Mouse (Mus musculus) CH12.LX (cell line): ENCODE measurements around the gene Primpol. TPM values are rescaled to one million over a fixed set of nuclear protein-coding genes. Genes with fewer than 3 reads are reported as not detected.

ENCODE experiments used
- DNase-seq: peaks from one replicate; pipeline ENCODE4 v3.0.0-alpha.2; 2013; ENCODE audit errors: extremely low read depth
- H3K27ac ChIP-seq: 2 replicates; pipeline ENCODE4 v1.5.1; 2012; ENCODE audit warnings: low read depth, mild to moderate bottlenecking, control low read depth, moderate library complexity; ENCODE audit not compliant: insufficient read depth
- H3K27me3 ChIP-seq: replicated peaks from 2 replicates; pipeline ENCODE3; 2012; ENCODE audit warnings: inconsistent platforms
- H3K36me3 ChIP-seq, 2 experiments: replicated peaks in 1 of 2; 2 replicates each; pipeline versions ENCODE3 to v1.6.1; 2012; ENCODE audit warnings: inconsistent platforms in 1 of 2, low read length in 1 of 2, mild to moderate bottlenecking in 1 of 2, mixed read lengths in 1 of 2, moderate library complexity in 1 of 2; ENCODE audit not compliant: control insufficient read depth in 1 of 2, insufficient read depth in 1 of 2
- H3K4me1 ChIP-seq, 2 experiments: 2 replicates each; pipeline ENCODE4 v1.6.1; 2012; ENCODE audit warnings: inconsistent platforms in 1 of 2, moderate library complexity in 1 of 2; ENCODE audit not compliant: insufficient read depth in 2 of 2, control insufficient read depth in 1 of 2
- H3K4me2 ChIP-seq: 2 replicates; pipeline ENCODE4 v1.6.1; 2012; ENCODE audit warnings: low read depth, mild to moderate bottlenecking, control low read depth; ENCODE audit not compliant: poor library complexity, insufficient read depth, severe bottlenecking
- H3K4me3 ChIP-seq, 3 experiments: fragments of 150-350 bp in 1 of 3; sonication (generic) in 1 of 3; replicated peaks in 1 of 3; 2 replicates each; pipeline versions ENCODE3 to v1.5.1; 2011 to 2012; ENCODE audit warnings: low read depth in 2 of 3, low read length in 2 of 3, mild to moderate bottlenecking in 2 of 3, moderate library complexity in 2 of 3, control low read depth in 1 of 3, improper control_type of control experiment in 1 of 3, inconsistent platforms in 1 of 3, mixed read lengths in 1 of 3; ENCODE audit not compliant: poor library complexity in 1 of 3
- H3K79me2 ChIP-seq: replicated peaks from 2 replicates; pipeline ENCODE4 v1.6.1; 2012; ENCODE audit warnings: mild to moderate bottlenecking, moderate library complexity; ENCODE audit not compliant: control insufficient read depth, poor library complexity, insufficient read depth, severe bottlenecking; ENCODE audit errors: extremely low read depth
- H3K9ac ChIP-seq: 2 replicates; pipeline ENCODE4 v1.6.1; 2012; ENCODE audit warnings: low read depth, mild to moderate bottlenecking, control low read depth, moderate library complexity; ENCODE audit not compliant: insufficient read depth
- H3K9me3 ChIP-seq: replicated peaks from 2 replicates; pipeline ENCODE3; 2012; ENCODE audit warnings: low read length, inconsistent platforms, mixed read lengths
- CTCF ChIP-seq, 2 experiments: IDR thresholded peaks in 1 of 2; conservative IDR thresholded peaks in 1 of 2; 2 replicates each; pipeline ENCODE4 v1.5.1; 2011 to 2012; ENCODE audit warnings: low read depth in 2 of 2, low read length in 2 of 2, improper control_type of control experiment in 1 of 2, inconsistent platforms in 1 of 2, mild to moderate bottlenecking in 1 of 2, moderate library complexity in 1 of 2
- ELF1 ChIP-seq: IDR thresholded peaks from 2 replicates; pipeline ENCODE4 v1.6.1; 2014; ENCODE audit warnings: low read depth, mild to moderate bottlenecking, inconsistent platforms, low read length, improper control_type of control experiment
- EP300 ChIP-seq: IDR thresholded peaks from 2 replicates; pipeline ENCODE4 v1.6.1; 2011; ENCODE audit warnings: low read length, improper control_type of control experiment
- ETS1 ChIP-seq: conservative IDR thresholded peaks from 2 replicates; pipeline ENCODE4 v1.6.1; 2012; ENCODE audit warnings: low read depth, mild to moderate bottlenecking, inconsistent platforms, low read length, improper control_type of control experiment, moderate library complexity
- GABPA ChIP-seq: IDR thresholded peaks from 2 replicates; pipeline ENCODE4 v1.6.1; 2012; ENCODE audit warnings: low read depth, low read length, improper control_type of control experiment, inconsistent platforms; ENCODE audit not compliant: insufficient replicate concordance
- MAX ChIP-seq: IDR thresholded peaks from 2 replicates; pipeline ENCODE4 v1.6.1; 2011; ENCODE audit warnings: low read length, improper control_type of control experiment
- MAZ ChIP-seq: IDR thresholded peaks from 2 replicates; pipeline ENCODE4 v1.6.1; 2012; ENCODE audit warnings: low read depth, mild to moderate bottlenecking, inconsistent platforms, low read length, improper control_type of control experiment, moderate library complexity
- NELFE ChIP-seq: IDR thresholded peaks from 2 replicates; pipeline ENCODE4 v1.6.1; 2011; ENCODE audit warnings: low read depth, low read length, improper control_type of control experiment
- PAX5 ChIP-seq: IDR thresholded peaks from 2 replicates; pipeline ENCODE4 v1.6.1; 2012; ENCODE audit warnings: low read length, inconsistent platforms, mixed read lengths
- POLR2AphosphoS2 ChIP-seq: IDR thresholded peaks from 2 replicates; pipeline ENCODE4 v1.6.1; 2011; ENCODE audit warnings: low read depth, low read length, improper control_type of control experiment
- RAD21 ChIP-seq: IDR thresholded peaks from 2 replicates; pipeline ENCODE4 v1.6.1; 2011; ENCODE audit warnings: low read depth, mild to moderate bottlenecking, low read length, improper control_type of control experiment, moderate library complexity
- SIN3A ChIP-seq: IDR thresholded peaks from 2 replicates; pipeline ENCODE4 v1.6.1; 2012; ENCODE audit warnings: low read length, improper control_type of control experiment, inconsistent platforms
- SMC3 ChIP-seq: IDR thresholded peaks from 2 replicates; pipeline ENCODE4 v1.6.1; 2011; ENCODE audit warnings: low read depth, low read length, improper control_type of control experiment
- UBTF ChIP-seq: IDR thresholded peaks from 2 replicates; pipeline ENCODE4 v1.6.1; 2012; ENCODE audit warnings: low read depth, mild to moderate bottlenecking, inconsistent platforms, low read length, improper control_type of control experiment, moderate library complexity
- ZC3H11A ChIP-seq: IDR thresholded peaks from 2 replicates; pipeline ENCODE4 v1.6.1; 2012; ENCODE audit warnings: low read depth, mild to moderate bottlenecking, inconsistent platforms, low read length, improper control_type of control experiment
- ZKSCAN1 ChIP-seq: IDR thresholded peaks from 2 replicates; pipeline ENCODE4 v1.6.1; 2012; ENCODE audit warnings: low read depth, inconsistent platforms, low read length, improper control_type of control experiment, borderline replicate concordance
- ZMIZ1 ChIP-seq: IDR thresholded peaks from 2 replicates; pipeline ENCODE4 v1.6.1; 2012; ENCODE audit warnings: low read depth, mild to moderate bottlenecking, inconsistent platforms, low read length, improper control_type of control experiment
- dilution Hi-C: fragments of 300-500 bp; cut with MboI; formaldehyde crosslinking; loops from 2 replicates; pipeline ENCODE4 v1.14.3; 2020; ENCODE audit warnings: low sequenced_read_pairs; ENCODE audit not compliant: extremely low pct_unique_long_range_greater_than_20kb, extremely low pct_ligation_motif_present
- in situ Hi-C: fragments of 300-500 bp; cut with MboI; formaldehyde crosslinking; loops from 3 replicates; pipeline ENCODE4 v1.14.3; 2019; ENCODE audit warnings: low sequenced_read_pairs, low pct_ligation_motif_present, low pct_unique_long_range_greater_than_20kb, mixed read lengths
- polyA plus RNA-seq: library from polyadenylated mRNA; unstranded; fragments of >175 nt; gene quantifications from 2 replicates; pipeline ENCODE4 v1.2.1, GENCODE M21; 2012; ENCODE audit warnings: low read depth; ENCODE audit not compliant: insufficient read length
- total RNA-seq, 2 experiments: library from RNA; depleted of rRNA; stranded (reverse); fragments of 300-350 nt in 1 of 2; fragments of >200 nt in 1 of 2; gene quantifications; 2 replicates each; pipeline ENCODE4 v1.2.3; 2012 to 2014

The Primpol gene
- total and polyA plus RNA-seq, 3 experiments: 12.4 to 17.8 (median 15.3) TPM

GRCm38 (mm10) chr8:46550058-46550457 is 67.0 kb downstream of the Primpol start (continued):
- TF ChIP-seq MAX (peak; percentile 60; the same call in 1 of the 2 replicates), SIN3A (peak; percentile 79), GABPA (no peak), ELF1 (peak; percentile 43; the same call in 1 of the 2 replicates), CTCF (conservative IDR thresholded peaks at IDR 0.05 in 1 of 2, IDR thresholded peaks at IDR 0.05 in 1 of 2; ENCODE audit: low read depth in 2 of 2, low read length in 2 of 2) (no peak), EP300 (peak; percentile 41; the same call in 1 of the 2 replicates), POLR2AphosphoS2 (no peak), ETS1 (peak; percentile 65), PAX5 (no peak), UBTF (no peak), MAZ (0 out of 2 replicates have a peak, but pooled peaks have one; percentile 73)
- TF ChIP-seq, all 38 proteins: peak for 14

GRCm38 (mm10) chr8:46547245-46547644 is 69.8 kb downstream of the Primpol start:
- H3K36me3 ChIP-seq: no peaks in the 10 kb centered on the region
- no peaks in the 10 kb centered on the region for H3K9me3 ChIP-seq
- peaks cover 4 to 36% of the 10 kb centered on the region in 2 experiments for H3K4me1 ChIP-seq
- no peak overlapping the region for H3K9ac ChIP-seq
- no peak for TF ChIP-seq ZKSCAN1
- TF ChIP-seq SIN3A: no peak
- no peak for TF ChIP-seq NELFE
- no peak for TF ChIP-seq MAZ
- no peak for TF ChIP-seq ZMIZ1
- peak; percentile 88 for TF ChIP-seq ZC3H11A
- TF ChIP-seq RAD21: peak; percentile 97
- peak; percentile 58 to 95; a peak in 3 of 4 replicates for TF ChIP-seq CTCF (conservative IDR thresholded peaks at IDR 0.05 in 1 of 2, IDR thresholded peaks at IDR 0.05 in 1 of 2; ENCODE audit: low read depth in 2 of 2, low read length in 2 of 2)
- peak; percentile 95 for TF ChIP-seq SMC3
- TF ChIP-seq, all 38 proteins: peak for 4
- dilution Hi-C loops (no loop called here), in situ Hi-C loops (loop anchor here (5.0 kb wide), 1 partner anchor 235 kb away; no protein-coding TSS in a partner anchor)
- Histone ChIP-seq H3K27me3 (no peaks in the 10 kb centered on the region), H3K79me2 (no peaks in the 10 kb centered on the region), H3K4me3 (no peak overlapping the region), H3K4me2 (no peak overlapping the region), H3K27ac (no peak overlapping the region)
- peak; percentile 71 for DNase-seq
